Mouse (Mus musculus) heart, adult 2 months (tissue): Measurements from ENCODE around the gene Rtf1. TPM values are rescaled to one million over a fixed set of nuclear protein-coding genes. Genes with fewer than 3 reads are reported as not detected.
A peak's percentile ranks its signal among the peaks of the same experiment; 100 is the strongest.

Experiments used
- DNase-seq, 2 experiments: peaks; one replicate each; pipeline ENCODE4 v3.0.0; 2021
- H3K27ac ChIP-seq: fragments of 200-600 bp; 2 replicates; pipeline ENCODE4 v1.8.1; 2022
- H3K27me3 ChIP-seq: fragments of 200-500 bp; 2 replicates; pipeline ENCODE4 v1.6.1; 2012; ENCODE audit warnings: mild to moderate bottlenecking, low read length, inconsistent platforms, mixed read lengths; ENCODE audit not compliant: control insufficient read depth, insufficient read depth
- H3K36me3 ChIP-seq: fragments of 200-500 bp; 2 replicates; pipeline ENCODE4 v1.6.1; 2012; ENCODE audit warnings: low read length, inconsistent platforms; ENCODE audit not compliant: control insufficient read depth, insufficient read depth
- H3K4me1 ChIP-seq: fragments of 200-500 bp; 2 replicates; pipeline ENCODE4 v1.6.1; 2011; ENCODE audit warnings: low read length; ENCODE audit not compliant: control insufficient read depth, insufficient read depth
- H3K4me3 ChIP-seq: fragments of 200-600 bp; 2 replicates; pipeline ENCODE4 v1.8.1; 2022
- H3K79me2 ChIP-seq: fragments of 200-500 bp; replicated peaks from 2 replicates; pipeline ENCODE4 v1.6.1; 2012; ENCODE audit warnings: mild to moderate bottlenecking, inconsistent platforms, low read length, moderate library complexity, mixed read lengths; ENCODE audit not compliant: control insufficient read depth, insufficient read depth
- H3K9ac ChIP-seq: fragments of 200-500 bp; 2 replicates; pipeline ENCODE4 v1.6.1; 2012; ENCODE audit warnings: low read depth, mild to moderate bottlenecking, control low read depth, inconsistent platforms, low read length, mixed read lengths
- CTCF ChIP-seq: fragments of 200-600 bp; IDR thresholded peaks from 2 replicates; pipeline ENCODE4 v1.8.1; 2022; ENCODE audit warnings: antibody characterized with exemption, mild to moderate bottlenecking, moderate library complexity
- EP300 ChIP-seq: fragments of 200-500 bp; IDR thresholded peaks from 2 replicates; pipeline ENCODE4 v1.6.1; 2011; ENCODE audit warnings: low read depth, low read length, control low read depth; ENCODE audit not compliant: insufficient read depth
- POLR2A ChIP-seq: fragments of 200-500 bp; IDR thresholded peaks from 2 replicates; pipeline ENCODE4 v1.6.1; 2011; ENCODE audit warnings: mild to moderate bottlenecking, low read depth, low read length, control low read depth; ENCODE audit not compliant: insufficient read depth
- WGBS: fragments of 180-500 bp; shearing (Covaris S2); methylation state at CpG from one replicate; pipeline ENCODE4 v1.1.7; 2018; 5-methylcytosine and 5-hydroxymethylcytosine counted together
- intact Hi-C: fragments of 180-260 bp; cut with DNase I; formaldehyde crosslinking; loops from one replicate; pipeline ENCODE4 v1.15.1; 2025
- polyA plus RNA-seq: library from polyadenylated mRNA; depleted of rRNA; stranded (reverse); fragments of >200 nt; gene quantifications from 2 replicates; pipeline ENCODE4 v1.2.3, GENCODE M21; 2012
- total RNA-seq, 2 experiments: library from RNA; stranded (reverse); gene quantifications; 2 replicates each; pipeline ENCODE4 v1.2.3; 2021

Rtf1 gene
- total and polyA plus RNA-seq, 3 experiments, result 8.7 to 22.8 (median 21.9) TPM

- H3K9ac ChIP-seq, result no peak overlapping the region
- H3K4me3 ChIP-seq, result no peak overlapping the region
- no peak overlapping the region for H3K27ac ChIP-seq
- no peaks in the 10 kb centered on the region for H3K36me3 ChIP-seq
- H3K4me1 ChIP-seq, result peaks cover 3% of the 10 kb centered on the region
- peaks cover 16% of the 10 kb centered on the region for H3K27me3 ChIP-seq
- no peak for TF ChIP-seq POLR2A
- no peak for TF ChIP-seq CTCF
- no peak for TF ChIP-seq EP300
- no peaks in the 10 kb centered on the region for H3K79me2 ChIP-seq
- 58% methylated on average over 2 of the region's 2 CpGs for WGBS
- DNase-seq, result no peak
- intact Hi-C loops, result loop anchor here (5.0 kb wide), 1 partner anchor 63 kb away; the partner anchor contains the start of gene Rtf1
These were observed 65.7 kb downstream of the Rtf1 start for GRCm38 (mm10) chr2:119740567-119740966.

- intact Hi-C loops, result loop anchor here (5.0 kb wide), 1 partner anchor 64 kb away; the partner anchor contains the start of gene Rtf1
- no peak for TF ChIP-seq CTCF
- no peak for TF ChIP-seq EP300
- TF ChIP-seq POLR2A, result no peak
- peaks cover 3% of the 10 kb centered on the region for H3K4me1 ChIP-seq
- 3% methylated on average over 52 of the region's 53 CpGs for WGBS
- H3K9ac ChIP-seq, result peak within 1 kb of the TSS; percentile 70
- H3K27me3 ChIP-seq, result peaks cover 16% of the 10 kb centered on the region
- DNase-seq, result peak; percentile 75 to 79
- peak within 1 kb of the TSS; percentile 56 for H3K4me3 ChIP-seq
- no peaks in the 10 kb centered on the region for H3K36me3 ChIP-seq
- peak within 1 kb of the TSS; percentile 41 for H3K27ac ChIP-seq
- no peaks in the 10 kb centered on the region for H3K79me2 ChIP-seq
These were observed 66.9 kb downstream of the Rtf1 start, which contains the start of gene Itpka for GRCm38 (mm10) chr2:119741581-119742411. Gene Itpka (plus strand): TSS chr2:119742337.

- peaks cover 3% of the 10 kb centered on the region for H3K4me1 ChIP-seq
- H3K27ac ChIP-seq, result no peak overlapping the region
- no peaks in the 10 kb centered on the region for H3K36me3 ChIP-seq
- no peaks in the 10 kb centered on the region for H3K79me2 ChIP-seq
- 1% methylated on average over 70 of the region's 70 CpGs for WGBS
- intact Hi-C loops, result loop anchor here (5.0 kb wide), 1 partner anchor 65 kb away; the partner anchor contains the start of gene Rtf1
- peaks cover 16% of the 10 kb centered on the region for H3K27me3 ChIP-seq
- H3K4me3 ChIP-seq, result peak overlapping the region; percentile 56
- peak overlapping the region; percentile 70 for H3K9ac ChIP-seq
- DNase-seq, result peak; percentile 32 to 58
- TF ChIP-seq EP300 (no peak), CTCF (no peak), POLR2A (no peak)
These were observed 67.8 kb downstream of the Rtf1 start for GRCm38 (mm10) chr2:119742461-119743175.

- TF ChIP-seq CTCF (no peak), EP300 (no peak)
- intact Hi-C loops, result loop anchor here (5.0 kb wide), 1 partner anchor 66 kb away; the partner anchor contains the start of gene Rtf1
- peaks cover 16% of the 10 kb centered on the region for H3K27me3 ChIP-seq
- H3K27ac ChIP-seq, result no peak overlapping the region
- DNase-seq, result peak in 1 of 2 experiments; percentile 12
- H3K4me1 ChIP-seq, result peaks cover 3% of the 10 kb centered on the region
- peak overlapping the region; percentile 56 for H3K4me3 ChIP-seq
- no peak overlapping the region for H3K9ac ChIP-seq
- H3K36me3 ChIP-seq, result no peaks in the 10 kb centered on the region
- 17% methylated on average over 25 of the region's 31 CpGs for WGBS
- no peaks in the 10 kb centered on the region for H3K79me2 ChIP-seq
These were observed 68.4 kb downstream of the Rtf1 start for GRCm38 (mm10) chr2:119743176-119743807.

GRCm38 (mm10) chr2:119743808-119744162 is 68.9 kb downstream of the Rtf1 start:
- Histone ChIP-seq H3K27me3 (peaks cover 16% of the 10 kb centered on the region), H3K4me3 (no peak overlapping the region), H3K36me3 (no peaks in the 10 kb centered on the region), H3K9ac (no peak overlapping the region), H3K27ac (no peak overlapping the region), H3K79me2 (no peaks in the 10 kb centered on the region), H3K4me1 (peaks cover 3% of the 10 kb centered on the region)
- DNase-seq, result no peak
- intact Hi-C loops, result loop anchor here (5.0 kb wide), 1 partner anchor 66 kb away; the partner anchor contains the start of gene Rtf1
- WGBS, result 30% methylated on average over 22 of the region's 22 CpGs
- no peak for TF ChIP-seq POLR2A
- no peak for TF ChIP-seq CTCF
- TF ChIP-seq EP300, result no peak
